Mouse (Mus musculus) liver, adult 2 months (tissue): ENCODE measurements around the gene Tcf19.

Source experiments
- CTCF ChIP-seq: fragments of 200-500 bp; IDR thresholded peaks from 2 replicates; pipeline ENCODE4 v1.5.1; 2011; ENCODE audit warnings: low read depth, low read length, control low read depth
- POLR2A ChIP-seq: fragments of 200-500 bp; IDR thresholded peaks from 2 replicates; pipeline ENCODE4 v1.6.1; 2011; ENCODE audit warnings: low read length, control low read depth; ENCODE audit not compliant: insufficient read depth; ENCODE audit errors: extremely low read depth

GRCm38 (mm10) chr17:35484066-35484465 lies 32.6 kb downstream of the Tcf19 start:
- TF ChIP-seq CTCF = peak; percentile 95
- TF ChIP-seq POLR2A = no peak
